Mouse (Mus musculus) embryonic facial prominence, embryonic 10.5 days (tissue): ENCODE results near the gene Smndc1. TPM values are rescaled to one million over a fixed set of nuclear protein-coding genes. Genes with fewer than 3 reads are reported as not detected.

ENCODE experiments used
- DNase-seq: peaks from one replicate; pipeline ENCODE4 v3.0.0-alpha.2; 2017; ENCODE audit warnings: low spot score
- H3K27ac ChIP-seq: fragments of 300-500 bp; sonication (generic); replicated peaks from 2 replicates; pipeline ENCODE4 v1.5.1; 2016; ENCODE audit warnings: mild to moderate bottlenecking
- H3K27me3 ChIP-seq: fragments of 300-500 bp; sonication (generic); replicated peaks from 2 replicates; pipeline ENCODE4 v1.6.1; 2016; ENCODE audit warnings: low read depth, mild to moderate bottlenecking; ENCODE audit not compliant: poor library complexity, severe bottlenecking
- H3K36me3 ChIP-seq: fragments of 300-500 bp; sonication (generic); replicated peaks from 2 replicates; pipeline ENCODE4 v1.6.1; 2016; ENCODE audit warnings: mild to moderate bottlenecking, moderate library complexity
- H3K4me1 ChIP-seq: fragments of 300-500 bp; sonication (generic); 2 replicates; pipeline ENCODE4 v1.6.1; 2016
- H3K4me3 ChIP-seq: fragments of 300-500 bp; sonication (generic); 2 replicates; pipeline ENCODE4 v1.5.1; 2016; ENCODE audit warnings: mild to moderate bottlenecking, moderate library complexity
- H3K9me3 ChIP-seq: fragments of 300-500 bp; sonication (generic); 2 replicates; pipeline ENCODE4 v1.6.1; 2016; ENCODE audit warnings: mild to moderate bottlenecking
- WGBS: fragments of 180-500 bp; shearing (Covaris S2); methylation state at CpG from one replicate; pipeline ENCODE4 v1.1.7; 2016; 5-methylcytosine and 5-hydroxymethylcytosine counted together
- polyA plus RNA-seq: library from polyadenylated mRNA; unstranded; fragments of >200 nt; fragmentation: Nextera tagmentation; extraction: Ambion mirVana; gene quantifications from 2 replicates; pipeline ENCODE4 v1.2.1, GENCODE M21; 2016

Gene Smndc1
- polyA plus RNA-seq, 1 experiment from 2014 or later = 46.7 TPM

GRCm38 (mm10) chr19:53392781-53393343 is 2.5 kb upstream of the Smndc1 start:
- Histone ChIP-seq H3K4me3 (no peak overlapping the region), H3K27me3 (no peaks in the 10 kb centered on the region), H3K9me3 (no peaks in the 10 kb centered on the region), H3K36me3 (peaks cover 13% of the 10 kb centered on the region), H3K4me1 (peaks cover 19% of the 10 kb centered on the region), H3K27ac (no peak overlapping the region)
- WGBS = 78% methylated on average over 8 of the region's 8 CpGs
- no peak for DNase-seq

- Histone ChIP-seq H3K27me3 (no peaks in the 10 kb centered on the region), H3K36me3 (peaks cover 24% of the 10 kb centered on the region)
- WGBS = 87% methylated on average over 5 of the region's 5 CpGs
Observed at GRCm38 (mm10) chr19:53391787-53392186, 1.4 kb upstream of the Smndc1 start.

GRCm38 (mm10) chr19:53391386-53391785 is 1.0 kb upstream of the Smndc1 start:
- Histone ChIP-seq H3K4me1 (peaks cover 18% of the 10 kb centered on the region), H3K4me3 (peak overlapping the region; percentile 100), H3K27ac (peak overlapping the region; percentile 99), H3K36me3 (peaks cover 28% of the 10 kb centered on the region), H3K27me3 (no peaks in the 10 kb centered on the region), H3K9me3 (no peaks in the 10 kb centered on the region)
- no peak for DNase-seq
- WGBS = 55% methylated on average over 8 of the region's 8 CpGs

More at GRCm38 (mm10) chr19:53391787-53392186, 1.4 kb upstream of the Smndc1 start:
- Histone ChIP-seq H3K9me3 (no peaks in the 10 kb centered on the region), H3K4me1 (peaks cover 18% of the 10 kb centered on the region), H3K27ac (peak overlapping the region; percentile 99), H3K4me3 (peak overlapping the region; percentile 100)
- no peak for DNase-seq

GRCm38 (mm10) chr19:53389851-53390431 is 437 bp downstream of the Smndc1 start:
- H3K27me3 ChIP-seq = no peaks in the 10 kb centered on the region
- peaks cover 18% of the 10 kb centered on the region for H3K4me1 ChIP-seq
- DNase-seq = no peak
- peaks cover 41% of the 10 kb centered on the region for H3K36me3 ChIP-seq
- peak overlapping the region; percentile 99 for H3K27ac ChIP-seq
- H3K9me3 ChIP-seq = no peaks in the 10 kb centered on the region
- peak overlapping the region; percentile 100 for H3K4me3 ChIP-seq
- under 1% methylated on average over 59 of the region's 59 CpGs for WGBS

GRCm38 (mm10) chr19:53389417-53389816 is 961 bp downstream of the Smndc1 start:
- Histone ChIP-seq H3K27ac (peak overlapping the region; percentile 99), H3K4me1 (peaks cover 18% of the 10 kb centered on the region), H3K4me3 (peak overlapping the region; percentile 100), H3K9me3 (no peaks in the 10 kb centered on the region), H3K36me3 (peaks cover 47% of the 10 kb centered on the region), H3K27me3 (no peaks in the 10 kb centered on the region)
- 24% methylated on average over 6 of the region's 6 CpGs for WGBS
- DNase-seq = peak; percentile 6

- Histone ChIP-seq H3K36me3 (peaks cover 97% of the 10 kb centered on the region), H3K9me3 (no peaks in the 10 kb centered on the region), H3K27me3 (no peaks in the 10 kb centered on the region), H3K4me1 (peaks cover 3% of the 10 kb centered on the region; the same call in 1 of the 2 replicates), H3K4me3 (no peak overlapping the region), H3K27ac (no peak overlapping the region)
- no peak for DNase-seq
- 96% methylated on average over 15 of the region's 15 CpGs for WGBS
Observed at GRCm38 (mm10) chr19:53383336-53383735, 7.0 kb downstream of the Smndc1 start.

- Histone ChIP-seq H3K36me3 (peaks cover 97% of the 10 kb centered on the region), H3K4me1 (no peaks in the 10 kb centered on the region), H3K4me3 (no peak overlapping the region), H3K27ac (no peak overlapping the region), H3K27me3 (no peaks in the 10 kb centered on the region), H3K9me3 (no peaks in the 10 kb centered on the region)
- no peak for DNase-seq
- WGBS = 93% methylated on average over 10 of the region's 10 CpGs
Observed at GRCm38 (mm10) chr19:53378421-53378820, 12.0 kb downstream of the Smndc1 start.

GRCm38 (mm10) chr19:53377652-53378051 is 12.7 kb downstream of the Smndc1 start:
- Histone ChIP-seq H3K9me3 (no peaks in the 10 kb centered on the region), H3K27me3 (no peaks in the 10 kb centered on the region), H3K4me3 (no peak overlapping the region), H3K4me1 (no peaks in the 10 kb centered on the region), H3K36me3 (peaks cover 96% of the 10 kb centered on the region), H3K27ac (no peak overlapping the region)
- WGBS = 91% methylated on average over 8 of the region's 8 CpGs
- no peak for DNase-seq

GRCm38 (mm10) chr19:53375816-53376215 is 14.6 kb downstream of the Smndc1 start:
- Histone ChIP-seq H3K4me3 (no peak overlapping the region), H3K36me3 (peaks cover 95% of the 10 kb centered on the region), H3K4me1 (no peaks in the 10 kb centered on the region), H3K27ac (no peak overlapping the region), H3K27me3 (no peaks in the 10 kb centered on the region), H3K9me3 (no peaks in the 10 kb centered on the region)
- no peak for DNase-seq
- 93% methylated on average over 9 of the region's 9 CpGs for WGBS

GRCm38 (mm10) chr19:53375299-53375698 is 15.1 kb downstream of the Smndc1 start:
- no peaks in the 10 kb centered on the region for H3K27me3 ChIP-seq
- no peak for DNase-seq
- WGBS = 93% methylated on average over 6 of the region's 6 CpGs
- peaks cover 95% of the 10 kb centered on the region for H3K36me3 ChIP-seq
- H3K27ac ChIP-seq = no peak overlapping the region
- no peaks in the 10 kb centered on the region for H3K4me1 ChIP-seq
- H3K9me3 ChIP-seq = no peaks in the 10 kb centered on the region
- H3K4me3 ChIP-seq = no peak overlapping the region

GRCm38 (mm10) chr19:53373570-53373969 is 16.8 kb downstream of the Smndc1 start:
- Histone ChIP-seq H3K36me3 (peaks cover 83% of the 10 kb centered on the region), H3K4me1 (peaks cover 5% of the 10 kb centered on the region), H3K4me3 (no peak overlapping the region), H3K27me3 (no peaks in the 10 kb centered on the region), H3K9me3 (no peaks in the 10 kb centered on the region), H3K27ac (no peak overlapping the region)
- WGBS = 89% methylated on average over 2 of the region's 2 CpGs
- DNase-seq = no peak

GRCm38 (mm10) chr19:53371666-53372065 is 18.7 kb downstream of the Smndc1 start, which contains the start of gene Gm10197:
Gene Gm10197, minus strand, starts transcription at chr19:53371766.
- DNase-seq = no peak
- H3K27ac ChIP-seq = no peak within 1 kb of the TSS
- no peaks in the 10 kb centered on the region for H3K27me3 ChIP-seq
- WGBS = 92% methylated on average over 13 of the region's 13 CpGs
- peaks cover 5% of the 10 kb centered on the region for H3K4me1 ChIP-seq
- H3K36me3 ChIP-seq = peaks cover 64% of the 10 kb centered on the region
- H3K4me3 ChIP-seq = no peak within 1 kb of the TSS
- no peaks in the 10 kb centered on the region for H3K9me3 ChIP-seq

- no peak overlapping the region for H3K4me3 ChIP-seq
- no peak for DNase-seq
- no peaks in the 10 kb centered on the region for H3K27me3 ChIP-seq
- WGBS = 79% methylated on average over 15 of the region's 15 CpGs
- H3K27ac ChIP-seq = no peak overlapping the region
- peaks cover 49% of the 10 kb centered on the region for H3K36me3 ChIP-seq
- H3K4me1 ChIP-seq = peaks cover 7% of the 10 kb centered on the region
- no peaks in the 10 kb centered on the region for H3K9me3 ChIP-seq
Observed at GRCm38 (mm10) chr19:53370233-53370632, 20.1 kb downstream of the Smndc1 start.
